Mouse (Mus musculus): ENCODE data around the gene Prlh.

The Prlh gene

DNA sequence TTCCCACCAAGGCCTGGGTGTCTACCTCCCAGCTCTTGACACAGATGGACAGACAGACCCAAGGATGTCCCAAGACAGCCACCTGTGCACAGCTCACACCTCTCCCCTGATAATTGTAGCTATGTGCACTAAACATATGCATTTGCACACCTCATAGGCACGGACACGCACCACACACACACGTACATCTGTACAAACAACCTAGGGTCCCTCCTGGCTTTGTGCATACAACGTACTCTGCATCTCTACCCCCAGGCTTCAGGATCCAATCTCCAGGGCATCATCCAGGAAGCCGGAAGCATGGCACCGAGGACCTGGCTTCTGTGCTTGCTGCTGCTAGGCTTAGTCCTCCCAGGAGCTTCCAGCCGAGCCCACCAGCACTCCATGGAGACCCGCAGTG lies at the start of gene Prlh:
Gene Prlh, plus strand, starts transcription at position 301 of the 400 bp plus-strand sequence.
- DNase-seq = no peak

DNA sequence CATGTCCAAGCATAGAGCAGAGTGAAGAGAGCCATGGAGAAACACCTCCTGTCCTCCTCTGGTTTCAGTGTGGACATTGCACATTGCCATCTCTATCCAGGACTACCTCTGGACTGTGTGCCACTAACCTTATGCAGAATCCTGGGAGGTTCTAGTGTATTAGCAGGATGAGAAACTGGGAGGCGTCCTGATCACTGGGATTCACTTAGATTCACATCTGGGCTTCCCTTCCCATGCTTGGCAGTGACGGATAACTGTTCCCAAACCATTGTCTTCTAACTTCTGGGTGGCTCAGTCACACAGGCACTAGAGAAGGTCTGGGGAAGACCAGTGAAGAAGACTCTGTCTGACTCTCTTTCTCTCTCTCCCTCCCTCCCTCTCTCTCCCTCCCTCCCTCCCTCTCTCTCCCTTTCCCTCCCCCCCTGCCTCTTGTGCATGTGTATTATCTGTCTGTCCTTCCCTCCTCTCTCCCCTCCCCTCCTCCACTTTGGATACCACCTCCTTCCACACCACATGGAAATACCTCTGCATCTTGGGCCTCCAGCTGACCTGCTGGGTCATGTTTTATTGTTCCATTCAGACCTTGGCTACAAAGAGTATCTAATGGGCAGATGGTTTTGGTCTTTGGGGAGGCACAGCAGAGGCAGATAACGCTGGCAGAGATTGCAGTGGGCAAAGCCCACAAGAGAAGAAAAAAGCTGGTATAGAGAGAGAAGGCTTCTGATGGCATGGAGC lies 49.5 kb upstream of the Prlh start:
- no peak for DNase-seq

GRCm38 (mm10) chr1:90903971-90904458 lies 48.9 kb upstream of the Prlh start:
- DNase-seq = peak; percentile 67

DNA sequence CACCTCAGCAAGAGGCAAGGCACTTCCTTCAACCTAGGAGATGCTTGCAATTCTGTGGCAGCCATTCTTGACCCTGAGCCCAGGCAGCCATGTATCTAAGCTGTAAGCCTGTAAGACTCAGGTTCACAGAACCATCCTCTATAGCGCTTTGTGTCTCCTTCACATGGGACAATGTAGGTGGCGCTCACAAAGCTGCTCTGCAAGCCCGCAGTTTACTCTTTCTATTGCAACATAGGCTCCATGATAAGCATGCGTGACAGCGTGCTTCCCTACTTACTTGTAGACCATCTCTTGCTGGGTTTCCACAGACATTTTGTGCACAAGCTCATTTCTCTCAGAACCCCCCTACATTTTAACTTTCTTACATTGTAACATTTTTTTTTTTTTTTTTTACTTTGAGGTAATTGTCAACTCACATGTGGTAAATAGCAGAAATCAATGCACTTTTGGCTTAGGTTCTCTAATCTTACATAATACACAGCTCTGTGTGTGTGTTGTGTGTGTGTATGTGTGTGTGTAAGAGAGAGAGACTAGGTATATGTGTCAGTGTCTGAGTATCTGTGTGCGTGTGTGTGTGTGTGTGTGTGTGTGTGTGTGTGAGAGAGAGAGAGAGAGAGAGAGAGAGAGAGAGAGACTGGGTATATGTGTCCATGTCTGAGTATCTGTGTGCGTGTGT lies 48.0 kb upstream of the Prlh start:
- no peak for DNase-seq

DNA sequence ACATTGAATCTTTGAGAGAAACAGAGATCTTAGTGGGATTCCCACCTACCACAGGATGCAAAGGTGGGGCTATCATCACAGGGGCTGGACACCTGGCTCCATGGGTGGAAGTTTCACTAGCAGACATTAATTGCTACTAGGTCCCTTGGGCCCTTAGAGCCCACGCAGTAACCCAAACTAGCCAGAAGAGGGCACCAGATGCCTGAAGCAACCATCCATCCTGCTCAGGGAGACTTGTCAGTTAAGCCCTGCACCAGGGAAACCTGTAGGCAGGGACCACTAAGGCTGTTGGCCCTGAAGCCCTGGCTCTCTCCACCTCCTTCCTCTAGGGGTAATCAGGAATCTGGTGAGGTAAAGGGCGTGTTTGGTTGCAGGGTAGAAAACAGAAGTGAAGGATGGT lies 46.6 kb upstream of the Prlh start:
- DNase-seq = peak; percentile 71

GRCm38 (mm10) chr1:90909161-90909560 lies 43.7 kb upstream of the Prlh start:
- DNase-seq = peak; percentile 80

DNA sequence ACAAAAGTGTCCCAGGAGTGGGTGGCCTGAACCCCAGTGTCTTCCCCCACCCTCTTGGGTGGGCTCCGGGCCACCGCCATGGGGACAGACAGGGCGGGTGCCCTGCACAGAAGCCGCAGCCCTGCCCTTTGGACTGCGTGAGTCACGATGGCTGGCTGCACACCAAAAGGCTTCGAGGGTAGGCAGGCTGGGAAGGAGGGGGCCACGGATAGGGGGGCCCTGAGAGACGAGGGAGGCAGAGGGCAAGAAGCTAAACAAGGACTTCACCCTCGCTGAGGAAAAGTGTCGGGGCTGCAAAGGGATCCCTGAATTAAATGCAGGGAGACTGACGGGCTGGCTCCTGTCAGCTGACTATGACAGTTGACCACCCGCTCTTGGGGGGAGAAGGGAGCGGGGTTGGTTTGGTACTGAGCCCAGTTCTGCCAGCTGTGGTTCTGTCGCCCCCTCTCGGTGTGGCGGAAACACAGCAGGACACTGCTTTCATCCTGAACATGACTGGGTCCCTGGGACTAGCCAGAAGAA lies 43.2 kb upstream of the Prlh start:
- peak; percentile 88 for DNase-seq

DNA sequence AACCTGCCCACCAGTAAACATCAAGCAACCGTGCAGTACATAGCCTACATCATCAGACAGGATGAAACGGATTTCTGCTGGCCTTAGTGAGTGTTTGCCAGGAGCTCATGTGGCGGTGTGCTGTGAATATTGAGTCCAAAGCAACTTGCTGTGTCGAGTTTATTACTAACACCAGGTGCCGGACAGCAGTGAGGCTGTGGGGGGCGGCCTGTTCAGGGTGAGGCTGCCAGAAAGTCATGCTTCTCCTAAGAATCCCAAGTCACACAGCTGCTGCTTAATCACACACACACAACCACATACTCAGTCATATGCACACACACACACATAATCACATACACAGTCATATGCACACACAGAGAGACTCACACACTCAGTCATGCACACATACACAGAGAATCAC lies 39.7 kb upstream of the Prlh start:
- DNase-seq = no peak

GRCm38 (mm10) chr1:90914948-90915569 lies 37.8 kb upstream of the Prlh start, which contains the start of gene Mlph:
Gene Mlph (plus strand): TSS chr1:90915085.
- peak; percentile 81 for DNase-seq

- DNase-seq = no peak
Observed at GRCm38 (mm10) chr1:90917509-90917908, 35.4 kb upstream of the Prlh start.

GRCm38 (mm10) chr1:90921687-90922086 lies 31.2 kb upstream of the Prlh start:
- no peak for DNase-seq

DNA sequence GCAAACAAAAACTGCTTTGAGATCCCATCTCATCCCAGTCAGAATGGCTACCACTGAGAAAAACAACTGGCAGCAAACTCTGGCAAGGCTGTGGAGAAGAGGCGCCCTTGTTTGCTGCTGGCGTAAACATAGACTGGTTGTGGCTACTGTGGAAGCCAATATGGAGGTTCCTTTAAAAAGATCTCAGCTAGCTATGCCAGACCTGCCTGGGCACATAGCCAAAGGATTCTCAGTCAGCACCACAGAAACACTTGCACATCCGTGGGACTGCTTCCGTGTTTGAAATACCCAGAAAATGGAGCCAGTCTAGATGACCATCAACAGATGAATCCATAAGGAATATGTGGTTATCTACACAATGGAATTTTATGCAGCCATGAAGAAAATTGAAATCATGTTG lies 26.9 kb upstream of the Prlh start:
- no peak for DNase-seq

- DNase-seq = peak; percentile 60
Observed at GRCm38 (mm10) chr1:90927308-90927707, 25.6 kb upstream of the Prlh start.

DNA sequence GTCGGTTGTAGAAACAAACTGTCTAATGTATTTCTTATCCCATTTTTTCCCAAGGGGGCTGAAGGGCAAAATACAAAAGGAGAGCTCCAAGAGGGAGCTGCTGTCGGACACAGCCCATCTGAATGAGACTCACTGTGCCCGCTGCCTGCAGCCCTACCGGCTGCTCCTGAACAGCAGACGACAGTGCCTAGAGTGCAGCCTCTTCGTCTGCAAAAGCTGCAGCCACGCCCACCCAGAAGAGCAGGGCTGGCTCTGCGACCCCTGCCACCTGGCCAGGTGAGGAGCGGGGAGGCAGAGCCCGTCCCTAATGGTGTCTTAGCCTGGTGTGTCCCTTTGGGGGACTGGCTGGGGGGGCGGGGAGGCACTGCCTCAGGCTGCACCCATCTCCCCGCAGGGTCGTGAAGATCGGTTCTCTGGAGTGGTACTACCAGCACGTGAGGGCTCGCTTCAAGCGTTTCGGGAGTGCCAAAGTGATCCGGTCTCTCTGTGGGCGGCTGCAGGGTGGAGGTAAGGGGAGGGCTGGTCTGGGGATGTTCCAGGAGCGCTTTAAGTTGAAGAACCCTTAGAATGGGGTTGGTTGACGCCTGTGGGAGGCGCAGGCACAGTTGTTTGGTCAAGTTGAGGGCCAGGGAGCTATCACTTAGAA lies 24.9 kb upstream of the Prlh start:
- DNase-seq = peak; percentile 25

GRCm38 (mm10) chr1:90928575-90928934 lies 24.4 kb upstream of the Prlh start:
- peak; percentile 93 for DNase-seq

GRCm38 (mm10) chr1:90933001-90933400 lies 19.9 kb upstream of the Prlh start:
- DNase-seq = no peak

DNA sequence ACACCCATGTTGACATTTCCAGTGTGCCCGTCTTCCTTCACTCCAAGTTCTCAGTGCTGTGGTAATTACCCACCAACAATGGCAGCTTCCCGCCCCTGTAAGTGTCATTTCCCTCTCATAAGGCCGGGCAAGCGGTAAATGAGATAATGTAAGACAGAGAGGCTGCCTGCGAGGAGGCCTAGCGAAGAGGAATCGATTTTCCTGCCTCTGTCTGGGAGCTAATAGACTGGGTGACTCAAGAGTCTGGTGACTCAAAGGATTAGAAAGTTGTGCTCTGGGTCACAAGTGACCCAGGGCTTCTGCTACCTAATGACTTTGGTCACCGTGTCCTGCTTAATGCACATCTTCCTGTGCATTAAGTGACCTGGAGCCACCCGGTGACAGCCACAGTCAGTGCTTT lies 15.9 kb upstream of the Prlh start:
- no peak for DNase-seq

DNA sequence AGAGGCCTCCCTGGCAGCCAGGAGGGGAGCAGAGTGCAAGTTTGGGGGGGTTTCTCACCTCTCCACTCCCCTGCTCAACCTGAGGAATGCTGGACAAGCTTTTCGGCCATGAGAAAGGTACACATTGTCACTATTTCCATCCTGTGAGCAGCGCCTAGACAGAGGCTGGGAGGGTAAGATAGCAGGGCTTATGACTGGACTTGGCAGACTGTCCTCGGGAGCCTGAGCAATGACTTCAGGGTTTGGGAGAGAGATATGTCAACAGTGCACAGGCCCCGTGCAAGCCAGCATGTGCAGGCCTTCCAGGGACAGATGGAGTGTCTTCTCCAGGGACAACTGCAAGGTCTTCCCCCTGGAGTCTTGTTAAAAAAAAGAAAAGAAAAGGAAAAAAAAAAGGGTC lies 12.9 kb upstream of the Prlh start:
- no peak for DNase-seq

DNA sequence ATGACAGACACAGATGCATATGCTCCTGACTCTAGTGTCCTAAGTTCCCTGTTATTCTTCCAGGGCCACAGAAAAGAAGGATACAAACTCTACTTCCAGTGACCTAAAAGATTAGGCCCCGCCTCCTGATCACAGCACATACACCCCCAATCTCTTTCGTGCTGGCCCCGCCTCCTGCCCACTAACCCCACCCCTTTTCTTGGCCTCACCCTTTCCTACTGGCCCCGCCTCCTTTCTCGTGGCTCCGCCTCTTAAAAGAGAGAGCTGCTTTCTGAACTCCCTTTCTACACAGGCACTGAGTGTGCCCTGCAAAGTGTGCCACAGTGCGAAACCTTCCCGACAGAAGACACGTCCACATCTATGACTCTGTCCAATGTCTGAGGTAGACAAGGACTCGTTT lies 7.7 kb upstream of the Prlh start:
- peak; percentile 22 for DNase-seq

- DNase-seq = no peak
Observed at GRCm38 (mm10) chr1:90947252-90947651, 5.7 kb upstream of the Prlh start.

GRCm38 (mm10) chr1:90949309-90949708 lies 3.6 kb upstream of the Prlh start:
- no peak for DNase-seq

DNA sequence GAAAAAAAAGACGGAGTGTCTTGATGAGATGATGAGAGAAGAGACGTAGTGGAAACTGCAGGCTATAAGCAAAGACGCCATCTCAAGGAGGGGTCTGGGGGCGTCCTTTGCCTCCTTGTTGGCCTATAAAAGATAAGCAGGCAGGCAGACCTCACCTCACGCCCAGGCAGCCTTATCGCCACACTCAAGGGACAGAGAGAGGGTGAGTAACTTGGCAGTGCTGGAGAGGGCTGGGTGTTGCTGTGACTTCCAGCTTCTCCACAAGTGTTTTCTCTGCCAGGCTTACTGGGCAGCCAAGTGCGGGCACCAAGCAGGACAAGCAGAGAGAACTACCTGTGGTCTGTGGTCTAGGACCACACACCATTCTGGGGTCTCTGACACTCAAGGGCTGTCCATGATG lies 1.2 kb upstream of the Prlh start:
- no peak for DNase-seq

- no peak for DNase-seq
Observed at GRCm38 (mm10) chr1:90953688-90954087, 780 bp downstream of the Prlh start.

Data from kidney, postnatal 10 days (tissue).